Mouse (Mus musculus) liver, embryonic 12.5 days (tissue): ENCODE results near the gene Aox3. TPM values are rescaled to one million over a fixed set of nuclear protein-coding genes. Genes with fewer than 3 reads are reported as not detected.

Source experiments
- ATAC-seq: fragments of 200-750 bp; cut with Nextera tagmentation; 2 replicates; pipeline ENCODE4 v1.8.0; 2017; ENCODE audit warnings: moderate number of reproducible peaks, mild to moderate bottlenecking, moderate library complexity
- H3K27ac ChIP-seq: fragments of 300-500 bp; sonication (generic); 2 replicates; pipeline ENCODE4 v1.5.1; 2016; ENCODE audit warnings: mild to moderate bottlenecking
- H3K27me3 ChIP-seq: fragments of 300-500 bp; sonication (generic); replicated peaks from 2 replicates; pipeline ENCODE4 v1.6.1; 2016; ENCODE audit warnings: mild to moderate bottlenecking, moderate library complexity
- H3K36me3 ChIP-seq: fragments of 300-500 bp; sonication (generic); 2 replicates; pipeline ENCODE4 v1.6.1; 2016; ENCODE audit warnings: mild to moderate bottlenecking, moderate library complexity
- H3K4me1 ChIP-seq: fragments of 300-500 bp; sonication (generic); 2 replicates; pipeline ENCODE4 v1.6.1; 2016
- H3K4me2 ChIP-seq: fragments of 300-500 bp; sonication (generic); 2 replicates; pipeline ENCODE4 v1.6.1; 2016; ENCODE audit warnings: mild to moderate bottlenecking, moderate library complexity
- H3K4me3 ChIP-seq: fragments of 300-500 bp; sonication (generic); 2 replicates; pipeline ENCODE4 v1.5.1; 2016; ENCODE audit warnings: mild to moderate bottlenecking, moderate library complexity
- H3K9ac ChIP-seq: fragments of 300-500 bp; sonication (generic); 2 replicates; pipeline ENCODE4 v1.6.1; 2016; ENCODE audit warnings: mild to moderate bottlenecking, moderate library complexity
- H3K9me3 ChIP-seq: fragments of 300-500 bp; sonication (generic); replicated peaks from 2 replicates; pipeline ENCODE4 v1.6.1; 2016; ENCODE audit warnings: mild to moderate bottlenecking, moderate library complexity
- WGBS: fragments of 180-500 bp; shearing (Covaris S2); methylation state at CpG from one replicate; pipeline ENCODE4 v1.1.7; 2016; ENCODE audit not compliant: insufficient replicate concordance; 5-methylcytosine and 5-hydroxymethylcytosine counted together
- polyA plus RNA-seq: library from polyadenylated mRNA; unstranded; fragments of >200 nt; fragmentation: Nextera tagmentation; extraction: Ambion mirVana; gene quantifications from 2 replicates; pipeline ENCODE4 v1.2.1, GENCODE M21; 2016

The Aox3 gene
- polyA plus RNA-seq, 1 experiment from 2014 or later = not detected

DNA sequence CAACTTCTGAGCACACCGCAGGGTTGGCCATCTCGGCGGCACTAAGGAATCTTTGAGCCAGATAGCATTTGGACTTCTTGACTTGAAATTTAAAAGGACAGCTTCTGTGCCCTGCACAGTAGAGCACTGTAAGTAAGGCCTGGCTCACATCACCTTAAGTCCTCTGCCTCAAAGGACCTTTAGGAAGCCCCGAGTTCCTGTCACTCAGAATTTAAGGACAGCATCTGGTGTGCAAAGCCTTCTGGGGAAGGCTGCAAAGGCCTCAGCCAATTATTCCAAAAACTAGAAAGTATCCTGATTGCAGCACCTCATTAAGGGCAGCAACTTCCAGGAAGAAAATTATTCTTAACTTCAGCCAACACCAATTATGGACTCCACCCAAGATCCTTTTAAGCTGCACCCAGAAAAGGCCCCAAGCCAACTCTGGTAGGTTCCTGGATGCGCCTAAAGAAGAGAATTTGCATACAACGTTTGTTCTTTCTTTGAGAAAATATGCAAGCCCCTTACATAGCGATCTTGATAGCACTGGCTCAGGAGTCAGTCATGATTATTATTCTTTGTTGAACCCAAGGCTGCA lies 103.1 kb downstream of the Aox3 start:
- Histone ChIP-seq H3K9ac (no peak overlapping the region), H3K4me1 (no peaks in the 10 kb centered on the region), H3K27ac (no peak overlapping the region), H3K4me2 (no peak overlapping the region), H3K4me3 (no peak overlapping the region), H3K36me3 (no peaks in the 10 kb centered on the region), H3K27me3 (no peaks in the 10 kb centered on the region), H3K9me3 (no peaks in the 10 kb centered on the region)
- no peak for ATAC-seq
- WGBS = 78% methylated on average over 7 of the region's 7 CpGs

DNA sequence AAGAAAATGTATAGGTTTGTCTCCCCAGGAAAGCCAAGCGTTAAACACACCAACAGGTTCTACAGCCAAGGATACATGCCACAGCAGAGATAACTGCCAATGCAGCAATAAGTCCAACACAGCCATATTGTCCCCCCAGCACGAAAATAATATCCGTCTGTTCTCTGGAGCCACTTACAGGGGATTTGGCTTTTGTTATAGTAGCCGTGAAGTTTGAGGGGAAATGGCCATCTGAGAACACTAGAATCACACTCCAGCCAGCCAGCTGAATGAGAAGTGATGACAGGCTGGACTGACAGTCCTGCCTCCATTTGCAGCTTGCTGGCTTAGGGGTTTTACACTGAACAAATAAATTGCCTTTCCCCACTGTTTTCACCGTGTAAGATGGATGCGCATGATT lies 108.1 kb downstream of the Aox3 start:
- Histone ChIP-seq H3K36me3 (no peaks in the 10 kb centered on the region), H3K9me3 (no peaks in the 10 kb centered on the region), H3K27me3 (no peaks in the 10 kb centered on the region), H3K27ac (no peak overlapping the region), H3K4me1 (no peaks in the 10 kb centered on the region), H3K4me3 (no peak overlapping the region), H3K9ac (no peak overlapping the region), H3K4me2 (no peak overlapping the region)
- WGBS = 80% methylated on average over 6 of the region's 6 CpGs
- no peak for ATAC-seq

DNA sequence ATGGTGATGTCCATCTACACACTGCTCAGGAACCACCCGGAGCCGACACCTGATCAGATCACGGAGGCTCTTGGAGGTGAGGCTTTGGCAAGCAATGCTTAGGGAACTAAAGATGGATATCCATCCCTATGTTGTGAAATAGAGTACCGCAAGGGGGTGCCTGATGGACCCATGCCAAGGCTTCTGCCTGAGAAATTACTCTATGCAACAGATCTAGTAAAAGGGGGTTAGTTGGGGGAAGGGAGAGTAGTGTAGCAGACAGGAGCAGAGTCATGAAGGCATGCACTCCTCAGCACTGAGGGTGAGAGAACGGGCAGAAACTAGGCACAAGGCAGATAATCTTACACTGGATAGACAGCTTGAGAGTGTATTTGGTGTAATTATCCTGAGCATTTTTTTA lies 108.9 kb downstream of the Aox3 start:
- Histone ChIP-seq H3K4me1 (no peaks in the 10 kb centered on the region), H3K9me3 (no peaks in the 10 kb centered on the region), H3K27ac (no peak overlapping the region), H3K4me2 (no peak overlapping the region), H3K4me3 (no peak overlapping the region), H3K27me3 (no peaks in the 10 kb centered on the region), H3K9ac (no peak overlapping the region), H3K36me3 (no peaks in the 10 kb centered on the region)
- no peak for ATAC-seq
- WGBS = 70% methylated on average over 5 of the region's 5 CpGs

DNA sequence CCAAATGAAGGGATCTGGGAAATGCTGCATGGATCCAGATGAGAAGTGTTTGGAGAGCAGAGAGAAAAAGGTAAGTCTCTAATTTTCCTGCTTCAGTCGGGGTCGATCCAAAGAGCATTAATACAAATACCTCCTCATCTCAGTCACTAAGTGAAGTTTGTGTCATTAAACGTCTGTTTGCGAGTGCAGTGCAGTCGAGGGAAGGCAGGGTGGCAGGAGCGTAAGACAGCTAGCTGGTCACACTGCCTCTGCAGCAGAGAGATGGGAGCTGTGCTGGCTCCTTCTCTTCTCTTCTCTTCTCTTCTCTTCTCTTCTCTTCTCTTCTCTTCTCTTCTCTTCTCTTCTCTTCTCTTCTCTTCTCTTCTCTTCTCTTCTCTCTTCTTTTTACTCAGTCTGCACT lies 115.2 kb downstream of the Aox3 start:
- Histone ChIP-seq H3K4me1 (peaks cover 6% of the 10 kb centered on the region; the same call in 1 of the 2 replicates), H3K27ac (no peak overlapping the region), H3K4me3 (no peak overlapping the region), H3K36me3 (no peaks in the 10 kb centered on the region), H3K4me2 (no peak overlapping the region), H3K27me3 (no peaks in the 10 kb centered on the region), H3K9me3 (no peaks in the 10 kb centered on the region), H3K9ac (no peak overlapping the region)
- no peak for ATAC-seq
- 56% methylated on average over 6 of the region's 6 CpGs for WGBS

DNA sequence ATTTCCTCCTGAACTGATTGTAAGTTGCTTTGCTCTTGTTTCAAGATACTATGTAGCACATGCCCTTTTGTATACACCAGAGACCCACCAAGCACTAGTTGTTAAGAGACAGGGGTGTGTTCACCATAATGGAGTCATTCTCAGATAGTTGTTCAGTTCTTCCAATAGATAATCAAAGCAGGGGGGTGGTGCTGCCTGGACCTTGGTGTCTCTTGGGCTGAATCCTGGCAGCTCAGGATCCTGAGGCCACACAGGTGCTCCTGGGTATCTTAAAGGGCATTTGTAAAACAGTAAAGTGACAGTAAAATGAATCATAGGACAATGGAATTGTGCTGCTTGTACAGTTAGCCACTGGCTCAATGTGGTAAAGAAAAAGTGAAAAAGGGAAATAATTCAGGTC lies 116.0 kb downstream of the Aox3 start:
- Histone ChIP-seq H3K27ac (no peak overlapping the region), H3K27me3 (no peaks in the 10 kb centered on the region), H3K4me1 (peaks cover 6% of the 10 kb centered on the region; the same call in 1 of the 2 replicates), H3K9me3 (no peaks in the 10 kb centered on the region), H3K9ac (no peak overlapping the region), H3K4me2 (no peak overlapping the region), H3K36me3 (no peaks in the 10 kb centered on the region), H3K4me3 (no peak overlapping the region)
- ATAC-seq = no peak

DNA sequence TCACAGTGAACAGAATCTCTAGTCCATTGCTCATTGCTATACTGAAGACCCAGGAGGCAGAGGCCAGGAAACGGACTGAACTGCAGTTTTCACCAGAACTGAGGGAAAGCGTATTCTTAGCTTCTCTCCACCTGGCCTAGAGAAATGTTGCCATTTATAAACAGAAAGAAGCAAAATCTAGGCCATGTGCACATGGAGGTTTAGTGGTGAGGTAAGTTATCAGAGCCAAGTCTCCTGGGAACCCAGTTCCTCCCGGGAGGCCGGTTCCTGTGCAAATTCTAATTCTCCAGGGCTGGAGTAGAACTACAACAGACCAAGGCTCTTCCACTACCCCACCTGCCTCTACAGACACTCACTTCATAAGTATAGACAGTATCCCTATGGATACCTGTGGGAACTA lies 116.8 kb downstream of the Aox3 start:
- Histone ChIP-seq H3K4me1 (peaks cover 6% of the 10 kb centered on the region; the same call in 1 of the 2 replicates), H3K27me3 (no peaks in the 10 kb centered on the region), H3K9me3 (no peaks in the 10 kb centered on the region), H3K4me2 (no peak overlapping the region), H3K36me3 (no peaks in the 10 kb centered on the region), H3K9ac (no peak overlapping the region), H3K27ac (no peak overlapping the region), H3K4me3 (no peak overlapping the region)
- 73% methylated on average over 4 of the region's 4 CpGs for WGBS
- ATAC-seq = no peak

DNA sequence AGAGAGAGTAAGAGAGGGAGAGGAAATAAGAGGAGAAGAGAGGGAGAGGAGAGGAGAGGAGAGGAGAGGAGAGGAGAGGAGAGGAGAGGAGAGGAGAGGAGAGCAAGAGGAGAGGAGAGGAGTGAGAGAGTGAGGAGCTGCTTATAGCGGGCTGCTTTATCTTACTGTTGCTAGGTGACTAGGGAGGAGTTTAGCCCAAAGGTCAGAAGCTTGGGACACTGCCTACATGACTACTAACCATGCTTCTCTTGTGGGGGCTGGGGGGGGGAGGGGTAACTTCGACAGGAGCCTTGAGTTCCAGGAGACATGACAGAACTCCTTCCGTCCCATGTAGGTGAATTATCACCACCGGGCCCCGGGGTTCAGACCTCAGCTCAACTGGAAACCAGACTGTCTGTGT lies 117.6 kb downstream of the Aox3 start:
- no peaks in the 10 kb centered on the region for H3K27me3 ChIP-seq
- peak; percentile 27; the same call in 1 of the 2 replicates for ATAC-seq
- 0 out of 2 replicates have a peak overlapping the region, but pooled peaks have one; percentile 0 for H3K4me2 ChIP-seq
- H3K9me3 ChIP-seq = no peaks in the 10 kb centered on the region
- H3K9ac ChIP-seq = no peak overlapping the region
- 47% methylated on average over 5 of the region's 5 CpGs for WGBS
- no peak overlapping the region for H3K27ac ChIP-seq
- H3K36me3 ChIP-seq = no peaks in the 10 kb centered on the region
- peaks cover 6% of the 10 kb centered on the region; the same call in 1 of the 2 replicates for H3K4me1 ChIP-seq
- H3K4me3 ChIP-seq = no peak overlapping the region

DNA sequence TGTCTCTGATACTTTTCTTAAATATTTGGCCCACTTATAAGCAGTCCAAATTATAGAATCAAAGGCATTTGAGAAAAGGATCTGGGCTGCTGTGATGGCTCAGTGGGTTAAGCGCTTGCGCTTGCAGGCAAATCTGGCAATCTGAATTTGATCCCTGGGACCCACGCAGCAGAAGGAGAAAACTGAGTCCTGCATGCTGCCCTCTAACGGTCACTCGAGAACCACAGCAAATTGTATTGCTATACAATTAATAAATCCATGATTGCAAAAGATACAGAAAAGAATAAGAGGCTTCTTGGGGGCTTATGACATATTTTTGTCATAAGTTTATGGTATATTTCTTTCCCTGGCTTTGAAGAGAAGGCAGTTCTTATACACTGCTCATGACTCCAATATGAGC lies 122.5 kb downstream of the Aox3 start:
- 35% methylated on average over 5 of the region's 5 CpGs for WGBS
- ATAC-seq = no peak

DNA sequence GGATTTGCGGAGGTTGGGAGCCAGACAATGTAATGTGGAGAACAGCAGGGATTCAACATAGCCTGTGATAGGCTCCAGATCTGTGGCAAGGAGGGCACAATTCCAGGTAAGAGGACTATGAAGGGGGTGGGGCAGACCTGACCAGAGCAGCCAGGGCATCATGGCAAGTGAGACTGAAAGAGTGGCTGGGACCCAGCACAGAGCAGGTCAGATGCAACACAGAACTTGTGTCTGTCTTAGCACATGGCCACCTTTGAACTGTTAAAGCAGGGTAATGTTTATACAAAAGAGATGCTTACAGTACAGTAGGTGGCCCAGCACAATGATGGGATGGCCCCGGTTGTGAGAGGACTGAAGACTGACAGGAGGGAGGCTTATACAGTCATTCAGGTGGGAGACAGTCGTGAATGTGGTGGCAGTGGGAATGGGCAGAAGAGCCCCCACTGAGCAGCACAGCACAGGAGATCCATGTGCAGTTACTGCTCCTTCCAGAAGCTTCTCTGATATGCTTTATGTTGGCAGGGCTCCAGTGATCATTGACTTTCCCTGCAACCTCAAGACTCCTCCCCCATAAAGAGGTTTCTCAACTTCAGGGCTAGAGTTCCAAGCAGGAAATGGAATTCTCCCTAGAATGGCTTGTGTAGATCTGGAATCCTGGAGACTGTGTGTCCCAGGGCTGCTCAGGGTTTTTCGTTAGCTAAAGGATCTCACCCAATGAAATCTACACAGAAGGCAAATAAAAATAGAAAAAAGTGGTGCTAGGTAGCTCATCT lies 124.8 kb downstream of the Aox3 start:
- no peaks in the 10 kb centered on the region for H3K9me3 ChIP-seq
- H3K9ac ChIP-seq = no peak overlapping the region
- H3K27ac ChIP-seq = no peak overlapping the region
- H3K4me3 ChIP-seq = no peak overlapping the region
- ATAC-seq = no peak
- no peak overlapping the region for H3K4me2 ChIP-seq
- 61% methylated on average over 4 of the region's 4 CpGs for WGBS
- no peaks in the 10 kb centered on the region for H3K27me3 ChIP-seq
- no peaks in the 10 kb centered on the region for H3K36me3 ChIP-seq
- H3K4me1 ChIP-seq = no peaks in the 10 kb centered on the region

More for the DNA sequence above, 122.5 kb downstream of the Aox3 start:
- Histone ChIP-seq H3K27ac (no peak overlapping the region), H3K4me2 (no peak overlapping the region), H3K4me1 (no peaks in the 10 kb centered on the region), H3K27me3 (no peaks in the 10 kb centered on the region), H3K4me3 (no peak overlapping the region), H3K9me3 (no peaks in the 10 kb centered on the region), H3K36me3 (no peaks in the 10 kb centered on the region), H3K9ac (no peak overlapping the region)

DNA sequence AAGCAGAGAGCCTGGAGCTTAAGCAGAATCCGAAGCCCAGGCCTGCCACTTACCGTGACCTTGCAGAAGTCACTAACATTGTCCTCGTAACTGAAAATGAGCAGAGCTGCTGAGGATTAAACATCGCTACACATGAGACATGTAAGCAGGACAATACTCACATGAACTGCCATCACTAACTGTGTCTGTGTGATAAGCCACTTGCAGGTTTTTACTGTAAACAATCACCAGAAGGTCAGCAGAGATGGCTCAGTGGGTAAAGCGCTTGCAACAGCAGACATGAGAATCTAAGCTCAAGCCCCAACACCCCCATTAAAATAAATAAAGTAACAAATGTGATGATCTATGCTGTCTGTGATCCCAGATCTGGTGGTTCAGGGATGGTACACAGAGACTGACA lies 125.5 kb downstream of the Aox3 start:
- Histone ChIP-seq H3K4me2 (no peak overlapping the region), H3K27me3 (no peaks in the 10 kb centered on the region), H3K9ac (no peak overlapping the region), H3K4me3 (no peak overlapping the region), H3K9me3 (no peaks in the 10 kb centered on the region), H3K36me3 (no peaks in the 10 kb centered on the region), H3K27ac (no peak overlapping the region), H3K4me1 (no peaks in the 10 kb centered on the region)
- ATAC-seq = no peak
- WGBS = 69% methylated on average over 5 of the region's 5 CpGs

DNA sequence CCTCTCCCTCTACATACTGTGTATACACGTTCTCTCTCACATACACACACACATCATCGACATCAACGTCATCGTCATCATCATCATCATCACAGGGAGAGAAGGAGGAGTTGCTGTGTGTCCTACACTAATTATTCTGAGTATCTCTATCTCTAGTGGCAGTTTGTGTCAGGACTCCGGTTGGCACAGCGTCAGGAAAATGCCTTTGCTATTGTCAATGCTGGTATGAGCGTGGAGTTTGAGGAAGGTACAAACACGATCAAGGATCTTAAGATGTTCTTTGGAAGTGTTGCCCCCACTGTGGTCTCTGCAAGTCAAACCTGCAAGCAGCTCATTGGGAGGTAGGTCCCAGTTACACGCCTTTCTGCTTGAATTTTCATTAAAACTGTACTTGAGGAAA lies 126.0 kb downstream of the Aox3 start:
- Histone ChIP-seq H3K9ac (no peak overlapping the region), H3K27ac (no peak overlapping the region), H3K4me2 (no peak overlapping the region), H3K4me1 (no peaks in the 10 kb centered on the region), H3K36me3 (no peaks in the 10 kb centered on the region), H3K9me3 (no peaks in the 10 kb centered on the region), H3K4me3 (no peak overlapping the region), H3K27me3 (no peaks in the 10 kb centered on the region)
- WGBS = 74% methylated on average over 9 of the region's 9 CpGs
- ATAC-seq = no peak

DNA sequence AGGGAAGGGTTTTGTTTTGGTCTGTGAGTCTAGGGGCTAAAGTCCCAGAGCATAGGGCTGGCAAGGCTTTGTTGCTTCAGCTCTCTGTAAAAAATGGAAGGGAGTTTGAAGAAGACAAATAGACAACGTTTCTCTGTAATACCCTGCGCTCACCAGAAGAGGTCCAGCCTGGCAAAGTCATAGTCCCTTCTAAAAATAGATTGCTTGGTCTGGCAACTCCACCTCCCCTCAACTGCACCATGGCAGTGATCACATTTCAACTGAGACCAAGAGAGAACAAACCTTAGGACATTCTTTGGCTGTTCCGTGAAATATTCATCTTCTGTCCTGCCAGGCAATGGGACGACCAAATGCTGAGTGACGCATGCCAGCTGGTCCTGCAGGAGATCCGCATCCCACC lies 127.4 kb downstream of the Aox3 start:
- Histone ChIP-seq H3K27me3 (no peaks in the 10 kb centered on the region), H3K36me3 (no peaks in the 10 kb centered on the region), H3K9ac (no peak overlapping the region), H3K4me1 (no peaks in the 10 kb centered on the region), H3K9me3 (no peaks in the 10 kb centered on the region), H3K4me2 (no peak overlapping the region), H3K4me3 (no peak overlapping the region), H3K27ac (no peak overlapping the region)
- 54% methylated on average over 6 of the region's 6 CpGs for WGBS
- no peak for ATAC-seq

DNA sequence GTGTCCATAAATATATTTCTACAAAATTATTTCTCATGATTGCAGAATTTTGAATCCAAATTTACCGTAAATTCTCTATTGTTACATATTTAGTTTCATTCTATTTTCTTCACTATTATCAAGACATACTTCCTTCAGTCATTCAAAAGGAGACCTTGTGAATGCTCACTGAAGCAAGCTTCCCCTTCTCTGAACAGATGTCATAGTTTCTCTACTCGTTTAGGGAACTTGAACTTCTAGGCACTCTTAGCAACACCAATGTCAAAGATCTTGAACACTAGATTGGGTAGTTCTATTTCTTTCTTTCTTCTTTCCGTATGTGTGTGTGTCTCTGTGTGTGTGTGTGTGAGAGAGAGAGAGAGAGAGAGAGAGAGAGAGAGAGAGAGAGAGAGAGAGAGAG lies 131.6 kb downstream of the Aox3 start:
- H3K4me1 ChIP-seq = no peaks in the 10 kb centered on the region
- H3K36me3 ChIP-seq = no peaks in the 10 kb centered on the region
- 38% methylated on average over 3 of the region's 3 CpGs for WGBS
- H3K27me3 ChIP-seq = no peaks in the 10 kb centered on the region
- no peak overlapping the region for H3K27ac ChIP-seq
- ATAC-seq = no peak
- H3K9me3 ChIP-seq = no peaks in the 10 kb centered on the region
- no peak overlapping the region for H3K4me2 ChIP-seq
- no peak overlapping the region for H3K4me3 ChIP-seq
- H3K9ac ChIP-seq = no peak overlapping the region
